Mouse (Mus musculus): Measurements from ENCODE around the gene Capn12.

Gene Capn12

GRCm38 (mm10) chr7:28899972-28900371, 18.8 kb downstream of the Capn12 start:
- CTCF ChIA-PET: interaction anchor here in 1 of 4 experiments (0.6 kb wide), 1 partner anchor 12 kb away, joined by 3 read pairs; no protein-coding TSS in a partner anchor

GRCm38 (mm10) chr7:28901311-28902125, 20.3 kb downstream of the Capn12 start:
- POLR2A ChIA-PET: interaction anchor here (0.6 to 3.0 kb wide), 11 partner anchors 9 to 147 kb away, joined by 3 to 17 read pairs (median 4); no protein-coding TSS in a partner anchor
- CTCF ChIA-PET: interaction anchor here in 1 of 4 experiments (0.5 kb wide), 1 partner anchor 37 kb away, joined by 4 read pairs; no protein-coding TSS in a partner anchor

More at GRCm38 (mm10) chr7:28899972-28900371, 18.8 kb downstream of the Capn12 start:
- POLR2A ChIA-PET: interaction anchor here (0.5 to 3.0 kb wide), 18 partner anchors 10 to 226 kb away, joined by 3 to 17 read pairs (median 4); partner anchors contain the start of gene Actn4 (in 1 of the 4)

- ChIA-PET POLR2A (interaction anchor here (0.6 to 2.6 kb wide), 9 partner anchors 11 to 147 kb away, joined by 3 to 12 read pairs (median 4); no protein-coding TSS in a partner anchor), CTCF (interaction anchor here in 1 of 4 experiments (0.5 kb wide), 1 partner anchor 37 kb away, joined by 4 read pairs; no protein-coding TSS in a partner anchor)
Measured at GRCm38 (mm10) chr7:28902180-28902579, 21.0 kb downstream of the Capn12 start.

- ChIA-PET POLR2A (interaction anchor here (0.6 to 2.2 kb wide), 6 partner anchors 9 to 93 kb away, joined by 3 to 12 read pairs (median 4); partner anchors contain the start of genes Eif3k (in 1 of the 4) and Map4k1 (in 1 of the 4)), CTCF (interaction anchor here in 1 of 4 experiments (0.9 kb wide), 1 partner anchor 14 kb away, joined by 3 read pairs; no protein-coding TSS in a partner anchor)
Measured at GRCm38 (mm10) chr7:28902809-28903208, 21.6 kb downstream of the Capn12 start.

GRCm38 (mm10) chr7:28903778-28904177, 22.6 kb downstream of the Capn12 start:
- POLR2A ChIA-PET: interaction anchor here in 3 of 4 experiments (0.6 to 2.2 kb wide), 7 partner anchors 8 to 94 kb away, joined by 3 to 12 read pairs (median 4); partner anchors contain the start of genes Eif3k (in 1 of the 3) and Map4k1 (in 1 of the 3)
- CTCF ChIA-PET: interaction anchor here in 2 of 4 experiments (0.9 to 1.0 kb wide), 2 partner anchors 13 kb away, joined by 3 read pairs; no protein-coding TSS in a partner anchor

- CTCF ChIA-PET: no interaction called here
- POLR2A ChIA-PET: interaction anchor here in 1 of 4 experiments (2.5 kb wide), 1 partner anchor 14 kb away, joined by 13 read pairs; no protein-coding TSS in a partner anchor
Measured at GRCm38 (mm10) chr7:28907195-28907594, 26.0 kb downstream of the Capn12 start.

GRCm38 (mm10) chr7:28911632-28912031, 30.4 kb downstream of the Capn12 start:
- CTCF ChIA-PET: no interaction called here
- POLR2A ChIA-PET: interaction anchor here in 3 of 4 experiments (0.5 to 3.9 kb wide), 9 partner anchors 8 to 47 kb away, joined by 3 to 15 read pairs (median 3); no protein-coding TSS in a partner anchor

- CTCF ChIA-PET: interaction anchor here in 2 of 4 experiments (0.7 to 1.0 kb wide), 2 partner anchors 16 to 21 kb away, joined by 3 read pairs; no protein-coding TSS in a partner anchor
- POLR2A ChIA-PET: interaction anchor here in 3 of 4 experiments (0.7 to 1.2 kb wide), 6 partner anchors 9 to 68 kb away, joined by 3 to 7 read pairs (median 3); partner anchors contain the start of genes Eif3k (in 1 of the 3) and Map4k1 (in 1 of the 3)
Measured at GRCm38 (mm10) chr7:28913171-28913570, 31.9 kb downstream of the Capn12 start.

GRCm38 (mm10) chr7:28916491-28916890, 35.3 kb downstream of the Capn12 start:
- ChIA-PET POLR2A (interaction anchor here (0.6 to 5.3 kb wide), 20 partner anchors 8 to 150 kb away, joined by 3 to 31 read pairs (median 4); partner anchors contain the start of genes Capn12 (in 1 of the 4), Eif3k (in 1 of the 4), Map4k1 (in 1 of the 4) and Sirt2 (in 1 of the 4)), CTCF (interaction anchor here (0.6 to 1.7 kb wide), 25 partner anchors 9 to 418 kb away, joined by 3 to 10 read pairs (median 3); partner anchors contain the start of genes Mrps12 (in 1 of the 4) and Sars2 (in 1 of the 4))

GRCm38 (mm10) chr7:28917503-28918426, 36.5 kb downstream of the Capn12 start:
- CTCF ChIA-PET: interaction anchor here (0.5 to 1.7 kb wide), 8 partner anchors 8 to 303 kb away, joined by 3 to 11 read pairs (median 4); no protein-coding TSS in a partner anchor
- POLR2A ChIA-PET: interaction anchor here in 3 of 4 experiments (0.5 to 5.3 kb wide), 29 partner anchors 9 to 152 kb away, joined by 3 to 31 read pairs (median 4); partner anchors contain the start of genes Eif3k (in 2 of the 3), Map4k1 (in 2 of the 3), Ech1 (in 1 of the 3) and Sirt2 (in 1 of the 3)

- POLR2A ChIA-PET: interaction anchor here in 3 of 4 experiments (0.5 to 5.3 kb wide), 19 partner anchors 9 to 1435 kb away, joined by 3 to 31 read pairs (median 4); partner anchors contain the start of genes Eif3k (in 2 of the 3), Map4k1 (in 2 of the 3) and Ech1 (in 1 of the 3)
- CTCF ChIA-PET: interaction anchor here in 2 of 4 experiments (0.6 to 1.7 kb wide), 6 partner anchors 28 to 325 kb away, joined by 3 to 7 read pairs (median 4); no protein-coding TSS in a partner anchor
Measured at GRCm38 (mm10) chr7:28918540-28918939, 37.3 kb downstream of the Capn12 start.

- ChIA-PET CTCF (interaction anchor here in 2 of 4 experiments (0.6 to 1.7 kb wide), 4 partner anchors 13 to 1237 kb away, joined by 3 to 5 read pairs (median 3); no protein-coding TSS in a partner anchor), POLR2A (interaction anchor here in 3 of 4 experiments (0.6 to 4.5 kb wide), 15 partner anchors 9 to 111 kb away, joined by 3 to 26 read pairs (median 4); partner anchors contain the start of gene Hnrnpl (in 1 of the 3))
Measured at GRCm38 (mm10) chr7:28919815-28920214, 38.6 kb downstream of the Capn12 start.

GRCm38 (mm10) chr7:28921178-28921577, 40.0 kb downstream of the Capn12 start:
- POLR2A ChIA-PET: interaction anchor here in 3 of 4 experiments (0.6 to 4.5 kb wide), 17 partner anchors 8 to 129 kb away, joined by 3 to 26 read pairs (median 3); partner anchors contain the start of gene Hnrnpl (in 1 of the 3)

GRCm38 (mm10) chr7:28921722-28922465, 40.7 kb downstream of the Capn12 start:
- CTCF ChIA-PET: no interaction called here
- POLR2A ChIA-PET: interaction anchor here in 3 of 4 experiments (0.6 to 4.5 kb wide), 23 partner anchors 9 to 130 kb away, joined by 3 to 26 read pairs (median 3); partner anchors contain the start of genes Eif3k (in 1 of the 3) and Map4k1 (in 1 of the 3)

More at GRCm38 (mm10) chr7:28921178-28921577, 40.0 kb downstream of the Capn12 start:
- CTCF ChIA-PET: no interaction called here

- CTCF ChIA-PET: interaction anchor here in 1 of 4 experiments (0.5 kb wide), 1 partner anchor 142 kb away, joined by 4 read pairs; no protein-coding TSS in a partner anchor
- POLR2A ChIA-PET: interaction anchor here (0.5 to 4.5 kb wide), 23 partner anchors 7 to 487 kb away, joined by 3 to 26 read pairs (median 4); partner anchors contain the start of genes Eif3k (in 1 of the 4) and Map4k1 (in 1 of the 4)
Measured at GRCm38 (mm10) chr7:28922606-28923005, 41.4 kb downstream of the Capn12 start.

Data from embryonic stem cell, embryonic (primary cell).